Mouse (Mus musculus): ENCODE results near the gene Tra2a. TPM values are rescaled to one million over a fixed set of nuclear protein-coding genes. Genes with fewer than 3 reads are reported as not detected.

The Tra2a gene
- total and polyA plus RNA-seq, 3 experiments = 55.4 to 120 (median 103) TPM

DNA sequence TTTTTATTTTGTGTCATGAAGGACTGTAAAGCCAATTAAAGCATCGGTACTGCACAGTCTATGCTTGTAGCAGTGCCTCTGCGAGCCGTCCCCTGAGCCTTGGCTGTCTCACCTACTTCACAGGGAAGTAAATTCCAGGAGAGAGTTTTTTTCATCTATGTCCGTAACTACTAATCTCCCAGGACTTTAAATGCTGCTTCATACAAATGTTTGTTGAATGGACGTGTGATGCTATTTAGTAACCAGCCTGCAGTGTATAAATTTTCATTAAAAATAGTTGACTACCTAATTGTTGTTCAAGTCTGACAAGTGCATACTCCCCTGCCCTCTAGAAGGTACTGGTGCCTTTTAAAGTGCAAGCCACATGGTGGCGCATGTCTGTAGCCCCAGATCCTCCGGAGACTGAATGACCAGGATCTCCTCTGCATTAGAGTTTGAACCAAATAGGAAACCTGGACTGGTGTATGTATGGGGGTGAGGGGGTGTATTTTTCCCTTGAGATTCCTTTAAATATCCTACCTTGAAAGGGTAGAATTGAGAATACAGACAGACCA, 35.6 kb downstream of the Tra2a start:
- no peak overlapping the region for H3K9ac ChIP-seq (ENCODE audit: insufficient read depth, low read depth)
- H3K4me2 ChIP-seq (ENCODE audit: insufficient read depth, low read depth, poor library complexity, severe bottlenecking) = peak overlapping the region; percentile 26; the same call in 1 of the 2 replicates
- H3K27me3 ChIP-seq (replicated peaks) = no peaks in the 10 kb centered on the region
- no peak for DNase-seq (ENCODE audit: extremely low read depth)
- dilution Hi-C loops (cut with MboI; ENCODE audit: extremely low pct_ligation_motif_present, extremely low pct_unique_long_range_greater_than_20kb, low sequenced_read_pairs) = no loop called here
- no peaks in the 10 kb centered on the region for H3K36me3 ChIP-seq (replicated peaks in 1 of 2; ENCODE audit: control insufficient read depth in 1 of 2, insufficient read depth in 1 of 2, low read length in 1 of 2)
- TF ChIP-seq HCFC1 (IDR thresholded peaks at IDR 0.05; ENCODE audit: low read depth, low read length) (no peak), USF2 (conservative IDR thresholded peaks at IDR 0.05; ENCODE audit: low read depth, low read length) (no peak), BHLHE40 (IDR thresholded peaks at IDR 0.05; ENCODE audit: low read depth, low read length) (no peak), MAFK (IDR thresholded peaks at IDR 0.05; ENCODE audit: insufficient replicate concordance, low read length) (no peak), PAX5 (IDR thresholded peaks at IDR 0.05; ENCODE audit: low read length) (no peak), USF1 (IDR thresholded peaks at IDR 0.05; ENCODE audit: low read depth, low read length) (no peak), CHD2 (IDR thresholded peaks at IDR 0.05; ENCODE audit: low read length) (no peak), SMC3 (IDR thresholded peaks at IDR 0.05; ENCODE audit: low read depth, low read length) (peak; percentile 65), ZMIZ1 (IDR thresholded peaks at IDR 0.05; ENCODE audit: low read depth, low read length) (no peak), ZC3H11A (IDR thresholded peaks at IDR 0.05; ENCODE audit: low read depth, low read length) (no peak), KAT2A (IDR thresholded peaks at IDR 0.05; ENCODE audit: insufficient replicate concordance, low read length) (no peak), MYC (IDR thresholded peaks at IDR 0.05; ENCODE audit: low read depth, low read length) (no peak), POLR2A (IDR thresholded peaks at IDR 0.05; ENCODE audit: low read depth, low read length) (no peak), NELFE (IDR thresholded peaks at IDR 0.05; ENCODE audit: low read depth, low read length) (no peak), ZNF384 (IDR thresholded peaks at IDR 0.05; ENCODE audit: low read depth, low read length) (no peak), GABPA (IDR thresholded peaks at IDR 0.05; ENCODE audit: insufficient replicate concordance, low read depth, low read length) (no peak), CTCF (conservative IDR thresholded peaks at IDR 0.05 in 1 of 2, IDR thresholded peaks at IDR 0.05 in 1 of 2; ENCODE audit: low read depth in 2 of 2, low read length in 2 of 2) (peak; percentile 26 to 82; a peak in 3 of 4 replicates), RAD21 (IDR thresholded peaks at IDR 0.05; ENCODE audit: low read depth, low read length) (peak; percentile 41), MAZ (IDR thresholded peaks at IDR 0.05; ENCODE audit: low read depth, low read length) (no peak)
- no peak overlapping the region for H3K4me3 ChIP-seq (replicated peaks in 1 of 3; ENCODE audit: low read depth in 2 of 3, low read length in 2 of 3, poor library complexity in 1 of 3)
- in situ Hi-C loops (cut with MboI; ENCODE audit: low pct_ligation_motif_present, low pct_unique_long_range_greater_than_20kb, low sequenced_read_pairs) = no loop called here
- no peaks in the 10 kb centered on the region for H3K9me3 ChIP-seq (replicated peaks; ENCODE audit: low read length)
- H3K27ac ChIP-seq (ENCODE audit: insufficient read depth, low read depth) = no peak overlapping the region
- H3K79me2 ChIP-seq (replicated peaks; ENCODE audit: control insufficient read depth, extremely low read depth, insufficient read depth, poor library complexity, severe bottlenecking) = no peaks in the 10 kb centered on the region
- H3K4me1 ChIP-seq (ENCODE audit: control insufficient read depth in 1 of 2, insufficient read depth in 2 of 2) = peaks cover 0 to under 1% of the 10 kb centered on the region in 2 experiments; a peak in 1 of 4 replicates

DNA sequence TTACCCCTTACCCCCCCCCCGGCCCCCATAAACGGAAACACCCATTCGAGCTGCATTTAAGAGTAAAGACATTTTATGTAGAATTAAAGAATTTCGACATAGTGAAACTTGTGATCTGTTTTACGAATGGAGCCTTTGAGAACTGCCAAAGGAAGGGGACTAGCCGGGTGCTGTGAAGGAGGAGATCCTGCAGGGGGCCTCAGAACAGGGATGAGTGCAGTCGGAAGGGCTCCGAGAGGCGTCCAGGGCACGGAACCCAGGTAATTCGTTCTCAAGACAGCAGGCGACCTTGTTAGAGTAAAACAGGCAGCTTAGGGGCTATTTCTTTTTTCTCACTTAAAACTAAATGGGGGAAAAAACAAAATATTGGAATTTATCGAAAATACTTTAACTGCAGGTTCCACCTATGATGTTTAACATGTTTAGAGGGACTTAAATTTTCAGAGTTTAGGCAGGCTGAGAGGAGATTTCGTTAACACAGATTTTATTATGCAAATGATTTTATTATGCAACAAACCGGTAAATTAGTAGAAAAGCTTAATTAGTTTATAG, 36.6 kb downstream of the Tra2a start:
- Histone ChIP-seq H3K27me3 (replicated peaks) (no peaks in the 10 kb centered on the region), H3K9ac (ENCODE audit: insufficient read depth, low read depth) (no peak overlapping the region; the same call in 1 of the 2 replicates), H3K4me2 (ENCODE audit: insufficient read depth, low read depth, poor library complexity, severe bottlenecking) (peak overlapping the region; percentile 71), H3K4me3 (replicated peaks in 1 of 3; ENCODE audit: low read depth in 2 of 3, low read length in 2 of 3, poor library complexity in 1 of 3) (no peak overlapping the region), H3K36me3 (replicated peaks in 1 of 2; ENCODE audit: control insufficient read depth in 1 of 2, insufficient read depth in 1 of 2, low read length in 1 of 2) (no peaks in the 10 kb centered on the region), H3K9me3 (replicated peaks; ENCODE audit: low read length) (no peaks in the 10 kb centered on the region), H3K79me2 (replicated peaks; ENCODE audit: control insufficient read depth, extremely low read depth, insufficient read depth, poor library complexity, severe bottlenecking) (no peaks in the 10 kb centered on the region), H3K27ac (ENCODE audit: insufficient read depth, low read depth) (no peak overlapping the region), H3K4me1 (ENCODE audit: control insufficient read depth in 1 of 2, insufficient read depth in 2 of 2) (no peaks in the 10 kb centered on the region)
- no peak for DNase-seq (ENCODE audit: extremely low read depth)
- dilution Hi-C loops (cut with MboI; ENCODE audit: extremely low pct_ligation_motif_present, extremely low pct_unique_long_range_greater_than_20kb, low sequenced_read_pairs) (no loop called here), in situ Hi-C loops (cut with MboI; ENCODE audit: low pct_ligation_motif_present, low pct_unique_long_range_greater_than_20kb, low sequenced_read_pairs) (no loop called here)
- TF ChIP-seq NELFE (IDR thresholded peaks at IDR 0.05; ENCODE audit: low read depth, low read length) (no peak), KAT2A (IDR thresholded peaks at IDR 0.05; ENCODE audit: insufficient replicate concordance, low read length) (no peak), SMC3 (IDR thresholded peaks at IDR 0.05; ENCODE audit: low read depth, low read length) (peak; percentile 63), MAFK (IDR thresholded peaks at IDR 0.05; ENCODE audit: insufficient replicate concordance, low read length) (no peak), POLR2A (IDR thresholded peaks at IDR 0.05; ENCODE audit: low read depth, low read length) (no peak), UBTF (IDR thresholded peaks at IDR 0.05; ENCODE audit: low read depth, low read length) (no peak), ZNF384 (IDR thresholded peaks at IDR 0.05; ENCODE audit: low read depth, low read length) (no peak), TBP (conservative IDR thresholded peaks at IDR 0.05; ENCODE audit: low read depth, low read length) (no peak), E2F4 (IDR thresholded peaks at IDR 0.05; ENCODE audit: insufficient replicate concordance, low read depth, low read length) (no peak), USF2 (conservative IDR thresholded peaks at IDR 0.05; ENCODE audit: low read depth, low read length) (no peak), RAD21 (IDR thresholded peaks at IDR 0.05; ENCODE audit: low read depth, low read length) (peak; percentile 37), MYC (IDR thresholded peaks at IDR 0.05; ENCODE audit: low read depth, low read length) (0 out of 2 replicates have a peak, but pooled peaks have one; percentile 25), CTCF (conservative IDR thresholded peaks at IDR 0.05 in 1 of 2, IDR thresholded peaks at IDR 0.05 in 1 of 2; ENCODE audit: low read depth in 2 of 2, low read length in 2 of 2) (peak in 1 of 2 experiments; percentile 74; a peak in 2 of 4 replicates), HCFC1 (IDR thresholded peaks at IDR 0.05; ENCODE audit: low read depth, low read length) (no peak), ZKSCAN1 (IDR thresholded peaks at IDR 0.05; ENCODE audit: borderline replicate concordance, low read depth, low read length) (no peak), USF1 (IDR thresholded peaks at IDR 0.05; ENCODE audit: low read depth, low read length) (no peak), CHD2 (IDR thresholded peaks at IDR 0.05; ENCODE audit: low read length) (no peak), MAX (IDR thresholded peaks at IDR 0.05; ENCODE audit: low read length) (0 out of 2 replicates have a peak, but pooled peaks have one; percentile 27), EP300 (IDR thresholded peaks at IDR 0.05; ENCODE audit: low read length) (no peak), BHLHE40 (IDR thresholded peaks at IDR 0.05; ENCODE audit: low read depth, low read length) (0 out of 2 replicates have a peak, but pooled peaks have one; percentile 29), IRF4 (IDR thresholded peaks at IDR 0.05; ENCODE audit: low read depth, low read length) (peak; percentile 61), TCF12 (IDR thresholded peaks at IDR 0.05; ENCODE audit: low read depth, low read length) (no peak), POLR2AphosphoS2 (IDR thresholded peaks at IDR 0.05; ENCODE audit: low read depth, low read length) (no peak), ZMIZ1 (IDR thresholded peaks at IDR 0.05; ENCODE audit: low read depth, low read length) (no peak)
